Comparison of ENCODE assay signal across 8 mouse cellular contexts in genomic region chr13:110395916-110396685, GRCm38 (mm10). TPM values are rescaled to one million over a fixed set of nuclear protein-coding genes. Genes with fewer than 3 reads are reported as not detected.
DNase-seq lines count a peak whose midpoint lies in the region; ATAC-seq and TF ChIP-seq lines count a peak whose summit lies in the region.

No protein-coding gene starts in this region.

- peaks cover 7% of the 10 kb centered on the region for H3K9me3 ChIP-seq in ES-Bruce4 (replicated peaks; ENCODE audit: control insufficient read depth, insufficient read depth, low read length, poor library complexity, severe bottlenecking)
- H3K9me3 ChIP-seq in heart, postnatal 0 days (replicated peaks; ENCODE audit: control insufficient read depth, low read length) = no peaks in the 10 kb centered on the region
- H3K9me3 ChIP-seq in liver, embryonic 13.5 days (replicated peaks) = no peaks in the 10 kb centered on the region

- no peak for ATAC-seq in heart, postnatal 0 days (ENCODE audit: insufficient read depth, low read depth)
- no peak for ATAC-seq in liver, embryonic 13.5 days (ENCODE audit: low read depth)
- no peak for ATAC-seq in megakaryocyte progenitor cell, adult 5-6 weeks (replicated peaks; ENCODE audit: poor library complexity)

- peak overlapping the region; percentile 31; the same call in 1 of the 2 replicates for H3K4me3 ChIP-seq in ES-Bruce4 (ENCODE audit: low read depth, low read length)
- peak overlapping the region; percentile 64 for H3K4me3 ChIP-seq in brown adipose tissue, adult 24 weeks (ENCODE audit: insufficient read depth, low read depth, low read length)
- peak overlapping the region; percentile 64 for H3K4me3 ChIP-seq in heart, postnatal 0 days (ENCODE audit: low read depth, low read length)
- peak overlapping the region; percentile 63 for H3K4me3 ChIP-seq in liver, embryonic 13.5 days (replicated peaks)

- no peak for TF ChIP-seq POLR2A in ES-Bruce4 (IDR thresholded peaks at IDR 0.05; ENCODE audit: insufficient read depth, low read length)

- DNase-seq in heart, postnatal 0 days (ENCODE audit: low spot score) = peak; percentile 45
- DNase-seq in liver, embryonic 13.5 days = no peak
- DNase-seq in retina, postnatal 1 day = peak; percentile 36
- no peak for DNase-seq in frontal cortex, adult 2 months (ENCODE audit: extremely low spot score in 1 of 2, low spot score in 1 of 2)
- no peak for DNase-seq in left cerebral cortex, adult 11 months (ENCODE audit: low spot score)

- H3K36me3 ChIP-seq in ES-Bruce4 (ENCODE audit: control insufficient read depth, insufficient read depth, low read length, poor library complexity, severe bottlenecking) = peaks cover 51% of the 10 kb centered on the region
- H3K36me3 ChIP-seq in heart, postnatal 0 days (replicated peaks; ENCODE audit: control insufficient read depth, insufficient read depth, low read length) = peaks cover 42% of the 10 kb centered on the region
- H3K36me3 ChIP-seq in liver, embryonic 13.5 days = no peaks in the 10 kb centered on the region; the same call in 1 of the 2 replicates

- H3K27ac ChIP-seq in ES-Bruce4 (ENCODE audit: insufficient read depth, low read length) = no peak overlapping the region
- peak overlapping the region; percentile 79 for H3K27ac ChIP-seq in brown adipose tissue, adult 24 weeks (replicated peaks; ENCODE audit: low read depth, low read length)
- H3K27ac ChIP-seq in heart, postnatal 0 days (ENCODE audit: low read depth) = peak overlapping the region; percentile 96
- no peak overlapping the region for H3K27ac ChIP-seq in liver, embryonic 13.5 days

- H3K27me3 ChIP-seq in ES-Bruce4 (ENCODE audit: control insufficient read depth, insufficient read depth, low read length, poor library complexity, severe bottlenecking) = peaks cover 3% of the 10 kb centered on the region; the same call in 1 of the 2 replicates
- no peaks in the 10 kb centered on the region for H3K27me3 ChIP-seq in heart, postnatal 0 days (ENCODE audit: control insufficient read depth, insufficient read depth, low read length)
- H3K27me3 ChIP-seq in liver, embryonic 13.5 days = peaks cover 43% of the 10 kb centered on the region

- TF ChIP-seq EP300 in ES-Bruce4 (IDR thresholded peaks at IDR 0.05; ENCODE audit: insufficient read depth, low read depth, low read length) = no peak
- TF ChIP-seq EP300 in heart, postnatal 0 days (IDR thresholded peaks at IDR 0.05; ENCODE audit: low read depth) = no peak

- 3% methylated on average over 21 of the region's 21 CpGs for WGBS in heart, postnatal 0 days
- WGBS in liver, embryonic 13.5 days (ENCODE audit: insufficient replicate concordance) = 10% methylated on average over 21 of the region's 21 CpGs

- no peaks in the 10 kb centered on the region for H3K4me1 ChIP-seq in ES-Bruce4 (ENCODE audit: control insufficient read depth, insufficient read depth, low read length)
- 0 out of 2 replicates have a peak, but pooled peaks cover 2% of the 10 kb centered on the region for H3K4me1 ChIP-seq in brown adipose tissue, adult 24 weeks (ENCODE audit: control insufficient read depth, insufficient read depth, insufficient read length, low read length)
- H3K4me1 ChIP-seq in heart, postnatal 0 days (ENCODE audit: control insufficient read depth, insufficient read depth) = no peaks in the 10 kb centered on the region
- peaks cover 10% of the 10 kb centered on the region for H3K4me1 ChIP-seq in liver, embryonic 13.5 days (replicated peaks)

- TF ChIP-seq CTCF in ES-Bruce4 (IDR thresholded peaks at IDR 0.05; ENCODE audit: low read depth, low read length) = no peak
- TF ChIP-seq CTCF in heart, postnatal 0 days (IDR thresholded peaks at IDR 0.05; ENCODE audit: low read depth) = no peak

- H3K4me2 ChIP-seq in heart, postnatal 0 days (ENCODE audit: low read depth, low read length) = peak overlapping the region; percentile 88
- H3K4me2 ChIP-seq in liver, embryonic 13.5 days = peak overlapping the region; percentile 82

- peak overlapping the region; percentile 87 for H3K9ac ChIP-seq in ES-Bruce4 (ENCODE audit: low read depth, poor library complexity, severe bottlenecking)
- peak overlapping the region; percentile 84 for H3K9ac ChIP-seq in heart, postnatal 0 days (replicated peaks; ENCODE audit: low read depth, low read length)
- no peak overlapping the region for H3K9ac ChIP-seq in liver, embryonic 13.5 days

RNA-seq across cellular contexts. Expression of gene Plk2, which starts 1.3 kb away (rescaled TPM):
- polyA plus RNA-seq in ES-Bruce4 (2011; ENCODE audit: insufficient read depth, insufficient read length, low read depth, missing spikeins) = 87.7 and 92.8 TPM in 2 replicates
- polyA plus RNA-seq in brown adipose tissue, adult 24 weeks (2012; ENCODE audit: insufficient read depth, insufficient read length, missing spikeins) = 7.1 and 7.2 TPM in 2 replicates
- total RNA-seq in heart, postnatal 0 days (2014; rRNA removed; ENCODE audit: low replicate concordance) = 85.4 and 99.3 TPM in 2 replicates
- 54.9 and 58.6 TPM in 2 replicates for polyA plus RNA-seq in heart, postnatal 0 days (2015; fragmentation: Nextera tagmentation; extraction: Ambion mirVana)
- 7.0 and 7.9 TPM in 2 replicates for polyA plus RNA-seq in liver, embryonic 13.5 days (2015; fragmentation: Nextera tagmentation; extraction: Ambion mirVana)
- 76.5 and 88.6 TPM in 2 replicates for polyA plus RNA-seq in frontal cortex, adult 2 months (2012; rRNA removed)
- total RNA-seq in megakaryocyte progenitor cell, adult 5-6 weeks (2015) = 0.61 and 0.77 TPM in 2 replicates
- total RNA-seq in megakaryocyte progenitor cell, adult 5-6 weeks (2017) = 2.0 and 2.9 TPM in 2 replicates

RNA-seq across cellular contexts. Expression of gene Gapt, which starts 39.1 kb away (rescaled TPM):
- polyA plus RNA-seq in ES-Bruce4 (2011; ENCODE audit: insufficient read depth, insufficient read length, low read depth, missing spikeins) = not detected in 2 replicates
- polyA plus RNA-seq in brown adipose tissue, adult 24 weeks (2012; ENCODE audit: insufficient read depth, insufficient read length, missing spikeins) = not detected in 2 replicates
- total RNA-seq in heart, postnatal 0 days (2014; rRNA removed; ENCODE audit: low replicate concordance) = not detected in 2 replicates
- polyA plus RNA-seq in heart, postnatal 0 days (2015; fragmentation: Nextera tagmentation; extraction: Ambion mirVana) = 0.10 TPM in 1 of 2 replicates, not detected in the other
- 1.7 and 2.1 TPM in 2 replicates for polyA plus RNA-seq in liver, embryonic 13.5 days (2015; fragmentation: Nextera tagmentation; extraction: Ambion mirVana)
- polyA plus RNA-seq in frontal cortex, adult 2 months (2012; rRNA removed) = not detected in 2 replicates
- 40.7 and 56.1 TPM in 2 replicates for total RNA-seq in megakaryocyte progenitor cell, adult 5-6 weeks (2015)
- 7.6 and 9.2 TPM in 2 replicates for total RNA-seq in megakaryocyte progenitor cell, adult 5-6 weeks (2017)

Comparison
In these comparisons a context has a peak if more than half of its experiments do, and no peak if none do; other contexts are left out.
1. H3K27ac ChIP-seq: peak in brown adipose tissue, adult 24 weeks (single experiment) and heart, postnatal 0 days (single experiment); none in ES-Bruce4 (single experiment) and liver, embryonic 13.5 days (single experiment).
2. DNase-seq: peak in heart, postnatal 0 days (single experiment) and retina, postnatal 1 day (single experiment); none in liver, embryonic 13.5 days (single experiment), frontal cortex, adult 2 months (0 of 2) and left cerebral cortex, adult 11 months (single experiment).
3. Peak in every context shown above with its lines, with median percentiles within 50 percentile points of each other: H3K4me3 ChIP-seq.